Mouse (Mus musculus) 3134 (cell line): ENCODE results near the gene Tln2.
"Not testable (repeated sequence)": the region's sequence is repeated elsewhere in the genome, so short reads cannot be mapped to it uniquely, and the experiment has no call there.

Source experiments
- DNase-seq: peaks from one replicate; pipeline ENCODE4 v3.0.0-alpha.2; 2011; ENCODE audit warnings: low spot score; ENCODE audit not compliant: insufficient read length; ENCODE audit errors: extremely low read depth

The Tln2 gene

GRCm38 (mm10) chr9:67286801-67287200, 272.7 kb downstream of the Tln2 start:
- DNase-seq: no peak

- no peak for DNase-seq
Observed at GRCm38 (mm10) chr9:67285544-67285943, 274.0 kb downstream of the Tln2 start.

GRCm38 (mm10) chr9:67281812-67282211, 277.7 kb downstream of the Tln2 start:
- DNase-seq: no peak

GRCm38 (mm10) chr9:67280311-67280710, 279.2 kb downstream of the Tln2 start:
- DNase-seq: not testable (repeated sequence)

- no peak for DNase-seq
Observed at GRCm38 (mm10) chr9:67276446-67276845, 283.1 kb downstream of the Tln2 start.

GRCm38 (mm10) chr9:67274296-67274695, 285.2 kb downstream of the Tln2 start:
- DNase-seq: no peak

GRCm38 (mm10) chr9:67273362-67273761, 286.1 kb downstream of the Tln2 start:
- DNase-seq: no peak

GRCm38 (mm10) chr9:67270734-67271133, 288.8 kb downstream of the Tln2 start:
- no peak for DNase-seq

GRCm38 (mm10) chr9:67270061-67270595, 289.4 kb downstream of the Tln2 start:
- no peak for DNase-seq

- DNase-seq: no peak
Observed at GRCm38 (mm10) chr9:67267276-67267990, 292.1 kb downstream of the Tln2 start.

- DNase-seq: no peak
Observed at GRCm38 (mm10) chr9:67265513-67265912, 294.0 kb downstream of the Tln2 start.

- peak; percentile 39 for DNase-seq
Observed at GRCm38 (mm10) chr9:67264896-67265295, 294.6 kb downstream of the Tln2 start.

- DNase-seq: no peak
Observed at GRCm38 (mm10) chr9:67260835-67261599, 298.5 kb downstream of the Tln2 start.

GRCm38 (mm10) chr9:67250141-67250540, 309.4 kb downstream of the Tln2 start:
- no peak for DNase-seq

- DNase-seq: no peak
Observed at GRCm38 (mm10) chr9:67247365-67247950, 312.0 kb downstream of the Tln2 start.

- no peak for DNase-seq
Observed at GRCm38 (mm10) chr9:67245265-67245664, 314.2 kb downstream of the Tln2 start.

GRCm38 (mm10) chr9:67241683-67242082, 317.8 kb downstream of the Tln2 start:
- no peak for DNase-seq

GRCm38 (mm10) chr9:67240456-67240855, 319.0 kb downstream of the Tln2 start:
- DNase-seq: no peak

GRCm38 (mm10) chr9:67236987-67237386, 322.5 kb downstream of the Tln2 start:
- DNase-seq: no peak

GRCm38 (mm10) chr9:67235441-67236217, 323.9 kb downstream of the Tln2 start:
- no peak for DNase-seq

- DNase-seq: peak; percentile 63
Observed at GRCm38 (mm10) chr9:67229033-67229432, 330.5 kb downstream of the Tln2 start.
